Mouse (Mus musculus): Measurements from ENCODE around the gene Zmynd12.

The Zmynd12 gene

DNA sequence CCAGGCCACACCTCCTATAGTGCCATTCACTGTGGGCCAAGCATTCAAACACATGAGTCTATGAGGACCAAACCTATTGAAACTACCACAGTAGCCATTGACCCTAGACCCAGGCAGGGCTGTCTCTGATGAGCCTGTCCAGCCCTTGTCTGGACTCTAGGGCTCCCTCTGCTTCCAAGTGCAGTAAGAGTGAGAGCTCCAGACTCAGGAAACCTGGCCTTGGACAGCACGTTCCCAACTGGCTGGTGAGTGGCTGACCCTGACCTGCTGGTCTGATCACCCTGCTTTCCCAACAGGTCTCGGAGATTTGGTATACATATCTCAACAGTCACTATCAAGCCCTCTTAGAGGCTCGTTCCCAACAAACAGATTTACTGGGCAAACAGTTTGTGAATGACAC, 25.2 kb downstream of the Zmynd12 start:
- DNase-seq (ENCODE audit: low read depth, low spot score) = no peak

DNA sequence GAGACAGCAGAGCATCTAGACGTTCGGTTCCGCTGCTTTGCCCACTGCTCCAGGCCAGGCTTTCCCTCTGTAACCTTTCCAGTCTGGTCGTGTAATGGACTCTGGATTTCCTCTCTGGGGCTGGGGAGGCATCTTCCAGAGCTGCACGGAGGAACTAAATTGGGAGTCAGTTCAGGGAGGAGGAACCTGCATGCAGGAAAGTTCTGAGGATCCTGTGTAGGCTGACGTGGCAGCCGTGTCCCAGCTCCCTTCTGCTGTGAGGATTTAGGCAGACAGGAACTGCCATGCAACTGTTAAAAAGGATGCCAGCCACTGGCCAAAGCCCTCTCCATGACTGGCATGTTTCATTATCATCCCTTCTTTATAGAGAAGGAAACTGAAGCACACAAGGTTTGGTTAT, 27.8 kb downstream of the Zmynd12 start:
- DNase-seq (ENCODE audit: low read depth, low spot score) = no peak

- no peak for DNase-seq (ENCODE audit: low read depth, low spot score)
Observed at GRCm38 (mm10) chr4:119453128-119453527, 30.5 kb downstream of the Zmynd12 start.

DNA sequence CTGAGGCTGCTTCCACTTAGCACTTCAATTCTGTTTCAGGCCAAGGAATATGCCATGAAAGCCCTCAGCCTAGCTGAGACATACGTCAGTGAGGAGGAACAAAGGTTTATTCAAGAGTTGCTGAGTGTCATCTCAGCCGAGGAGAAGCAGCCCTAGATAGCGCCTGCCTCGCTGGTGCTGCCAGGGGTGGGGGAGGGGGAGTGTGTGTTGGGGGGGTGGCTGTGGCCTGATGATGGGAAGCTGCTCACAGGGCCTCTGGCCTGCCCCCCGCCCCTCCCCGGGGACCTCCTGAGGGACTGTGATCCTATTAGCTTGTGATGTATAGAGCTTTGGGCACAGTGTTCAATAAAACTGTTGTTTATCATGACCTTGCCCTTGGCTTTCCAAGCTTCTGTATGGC, 30.9 kb downstream of the Zmynd12 start:
- DNase-seq (ENCODE audit: low read depth, low spot score) = peak; percentile 12

DNA sequence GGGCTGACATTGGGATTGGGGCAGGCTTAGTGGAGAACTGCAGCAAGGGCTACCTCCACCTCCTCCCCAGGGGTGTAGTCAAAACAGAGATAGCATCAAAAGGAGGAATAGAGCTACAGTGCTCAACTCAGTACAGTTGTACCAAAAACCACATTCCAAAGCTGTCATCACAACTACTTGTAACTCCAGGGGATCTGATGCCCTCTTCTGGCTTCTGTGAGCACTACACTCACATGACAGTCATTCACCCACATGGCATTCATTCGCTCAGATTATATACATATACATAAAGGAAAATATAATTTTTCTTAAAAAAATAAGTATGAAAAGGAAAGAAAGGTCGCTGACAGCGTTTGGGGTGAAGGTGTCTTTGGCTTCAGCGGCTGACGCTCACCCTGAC, 37.7 kb downstream of the Zmynd12 start:
- peak; percentile 63 for DNase-seq (ENCODE audit: low read depth, low spot score)

- DNase-seq (ENCODE audit: low read depth, low spot score) = no peak
Observed at GRCm38 (mm10) chr4:119460728-119461141, 38.1 kb downstream of the Zmynd12 start.

DNA sequence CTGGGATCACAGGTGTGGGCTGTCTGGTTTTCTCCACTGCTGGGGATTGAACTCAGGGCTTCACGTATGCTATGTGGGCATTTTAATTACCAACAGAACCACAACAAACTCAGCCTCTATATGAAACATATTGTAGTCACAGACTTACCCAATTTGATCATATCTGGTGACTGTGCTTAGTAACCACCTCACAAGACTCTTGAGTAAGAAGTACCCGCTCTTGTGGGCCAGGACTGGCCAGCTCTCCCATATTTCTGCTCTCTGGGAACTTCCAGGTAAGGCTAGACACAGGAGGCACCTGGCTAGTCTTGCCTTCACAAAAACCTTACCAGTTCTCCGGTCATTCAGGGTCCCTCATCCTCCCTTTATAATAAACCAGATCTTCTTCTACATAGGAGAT, 39.8 kb downstream of the Zmynd12 start:
- DNase-seq (ENCODE audit: low read depth, low spot score) = no peak

DNA sequence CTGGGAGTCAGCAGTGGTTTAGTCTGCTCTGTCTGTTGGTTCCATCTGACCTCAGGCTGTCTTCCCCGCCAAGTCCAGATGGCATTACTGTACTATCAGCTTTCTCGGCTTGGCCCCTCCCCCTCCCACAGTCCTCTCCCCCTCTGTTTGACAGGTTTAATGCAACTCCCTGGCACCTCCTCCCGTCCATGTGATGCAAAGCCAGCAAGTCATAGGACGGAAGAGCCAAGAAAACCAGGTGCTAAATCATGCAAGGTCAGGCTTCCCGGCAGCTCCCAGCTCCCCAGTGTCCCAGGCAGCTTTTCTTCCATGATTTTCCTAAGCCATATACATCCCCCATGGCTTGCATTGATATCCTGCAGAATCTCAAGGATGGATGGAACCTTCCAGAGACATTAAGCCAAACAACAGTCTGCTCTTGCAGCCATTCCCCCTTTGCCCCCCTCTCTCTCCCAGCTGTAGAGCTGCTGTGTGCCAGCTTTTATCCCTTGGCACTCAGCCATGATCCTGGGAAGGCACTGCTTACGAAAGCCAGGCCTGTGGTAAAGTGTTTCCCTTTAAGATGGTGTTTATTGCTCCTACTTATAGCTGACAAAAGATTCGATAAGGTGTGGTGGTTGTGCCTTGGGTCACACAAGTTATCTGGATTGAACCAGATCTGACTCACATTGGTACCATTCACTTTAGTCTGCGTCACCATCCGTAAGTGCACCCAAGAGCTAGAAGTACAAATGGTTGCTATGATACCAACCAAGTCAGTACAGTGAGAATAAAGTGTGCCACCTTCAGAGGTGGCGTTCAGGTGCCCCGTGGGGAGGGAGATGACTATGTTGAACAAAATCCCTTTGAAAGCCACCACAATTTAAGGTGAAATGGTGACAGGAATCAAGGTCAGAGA, 40.5 kb downstream of the Zmynd12 start:
- DNase-seq (ENCODE audit: low read depth, low spot score) = peak; percentile 20

- no peak for DNase-seq (ENCODE audit: low read depth, low spot score)
Observed at GRCm38 (mm10) chr4:119463756-119464419, 41.3 kb downstream of the Zmynd12 start.

DNA sequence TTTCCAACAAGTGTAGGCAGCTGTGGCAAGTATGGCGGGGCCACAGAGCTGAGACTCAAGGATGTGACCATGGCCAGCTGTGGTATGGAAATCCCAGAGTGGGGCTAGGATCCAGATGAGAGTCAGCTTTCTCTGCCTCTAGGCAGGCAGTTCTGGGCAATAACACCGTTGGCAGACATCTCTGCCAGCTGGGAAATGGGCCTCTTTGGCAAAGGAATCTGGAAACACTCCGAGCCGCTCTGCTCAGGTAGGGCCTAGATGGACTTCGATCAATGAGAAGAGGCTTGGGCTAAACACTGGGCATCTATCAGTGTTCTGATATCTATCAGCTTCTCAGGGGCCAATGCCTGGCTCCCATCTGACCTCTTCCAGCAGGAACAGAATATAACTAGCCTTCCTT, 43.2 kb downstream of the Zmynd12 start:
- no peak for DNase-seq (ENCODE audit: low read depth, low spot score)

DNA sequence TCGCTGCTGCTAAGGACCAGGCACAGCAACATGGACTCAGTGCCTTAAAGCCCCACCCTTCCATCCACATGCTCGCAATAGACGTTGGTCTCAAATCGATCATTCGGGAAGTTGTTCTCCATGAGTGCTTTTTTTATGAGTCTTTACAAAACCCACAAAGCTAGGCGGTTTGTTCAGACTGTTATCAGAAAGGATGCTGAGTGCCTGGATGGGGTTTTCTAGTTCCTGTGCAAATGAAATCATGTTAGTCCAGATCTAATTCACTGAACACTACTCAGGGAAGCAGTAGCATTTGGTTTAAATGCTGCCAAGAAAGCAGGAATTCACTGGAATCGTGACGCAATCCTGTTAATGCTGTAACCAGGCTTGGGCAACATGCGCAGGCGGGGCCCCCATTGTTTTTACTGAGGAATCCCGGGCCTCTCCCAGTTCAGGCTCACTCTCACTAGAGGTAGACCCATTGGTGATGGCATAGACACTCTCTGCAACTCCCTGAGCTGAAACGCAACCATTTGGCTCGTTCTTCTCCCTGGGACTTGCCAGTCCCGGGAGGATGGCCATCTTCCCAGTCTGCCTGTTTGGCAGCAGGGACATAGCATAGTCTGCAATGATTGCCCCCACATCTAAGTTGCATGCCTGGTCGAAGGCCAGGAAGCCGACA, 45.2 kb downstream of the Zmynd12 start:
- peak; percentile 18 for DNase-seq (ENCODE audit: low read depth, low spot score)

- DNase-seq (ENCODE audit: low read depth, low spot score) = no peak
Observed at GRCm38 (mm10) chr4:119472545-119472944, 49.9 kb downstream of the Zmynd12 start.

GRCm38 (mm10) chr4:119473150-119473549, 50.5 kb downstream of the Zmynd12 start:
- no peak for DNase-seq (ENCODE audit: low read depth, low spot score)

DNA sequence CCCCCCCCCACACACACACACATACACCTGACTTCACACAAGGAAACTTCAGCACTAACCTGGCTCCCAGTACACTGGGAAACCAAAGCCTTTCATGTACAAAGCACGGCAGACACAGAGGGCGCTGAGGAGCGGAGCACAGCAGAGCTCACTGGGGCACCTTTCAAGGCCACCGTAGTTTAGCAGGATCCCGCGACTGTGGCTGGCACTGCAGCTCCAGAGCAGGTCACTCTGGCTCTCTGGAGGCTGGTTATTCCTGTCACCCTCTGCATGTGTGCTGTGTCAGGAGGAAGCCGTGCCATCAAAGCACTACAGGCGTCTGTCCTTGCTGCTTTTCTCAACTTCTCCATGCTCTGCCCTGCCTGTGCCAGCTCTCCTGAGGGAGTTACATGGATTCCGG, 60.4 kb downstream of the Zmynd12 start:
- DNase-seq (ENCODE audit: low read depth, low spot score) = peak; percentile 65

- peak; percentile 56 for DNase-seq (ENCODE audit: low read depth, low spot score)
Observed at GRCm38 (mm10) chr4:119484882-119485281, 62.3 kb downstream of the Zmynd12 start.

- no peak for DNase-seq (ENCODE audit: low read depth, low spot score)
Observed at GRCm38 (mm10) chr4:119489666-119490065, 67.1 kb downstream of the Zmynd12 start.

GRCm38 (mm10) chr4:119490806-119491205, 68.2 kb downstream of the Zmynd12 start:
- peak; percentile 84 for DNase-seq (ENCODE audit: low read depth, low spot score)

DNA sequence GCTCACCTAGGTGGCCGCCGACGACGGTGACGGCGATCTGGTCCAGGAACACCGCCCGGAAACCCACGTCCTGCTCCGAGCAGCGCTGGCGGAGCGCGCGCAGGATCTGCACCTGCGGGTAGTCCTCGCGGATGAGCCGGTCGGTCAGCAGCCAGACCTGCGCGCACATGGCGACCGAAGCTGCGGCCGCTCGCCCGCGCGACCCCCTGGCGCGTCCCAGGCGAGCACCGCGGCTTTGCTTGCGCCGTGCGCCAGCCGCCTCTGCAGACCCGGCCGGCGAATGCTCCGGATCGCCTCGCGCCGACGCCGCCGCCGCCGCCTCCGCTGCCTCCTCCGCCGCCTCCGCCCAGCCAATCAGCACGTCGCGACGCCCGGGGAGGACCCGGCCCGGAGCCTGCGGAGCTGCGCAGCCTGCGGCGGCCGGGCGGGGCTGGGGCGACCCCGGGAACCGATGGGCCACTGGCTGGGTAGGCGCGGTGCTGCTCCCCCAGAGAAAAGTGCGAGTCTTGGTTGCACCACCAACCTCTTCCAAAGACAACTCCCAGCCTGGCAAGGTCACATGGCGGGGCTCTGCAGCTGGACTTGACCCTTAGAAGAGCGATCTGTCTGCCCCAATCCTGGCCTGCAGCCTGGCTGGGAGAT, 69.8 kb downstream of the Zmynd12 start, which contains the start of gene Rimkla:
TSS of gene Rimkla (minus strand) at position 338 of the 642 bp plus-strand sequence.
- peak; percentile 51 for DNase-seq (ENCODE audit: low read depth, low spot score)

GRCm38 (mm10) chr4:119492933-119493327, 70.3 kb downstream of the Zmynd12 start:
- no peak for DNase-seq (ENCODE audit: low read depth, low spot score)

- peak; percentile 92 for DNase-seq (ENCODE audit: low read depth, low spot score)
Observed at GRCm38 (mm10) chr4:119498319-119498848, 75.8 kb downstream of the Zmynd12 start.

- peak; percentile 48 for DNase-seq (ENCODE audit: low read depth, low spot score)
Observed at GRCm38 (mm10) chr4:119511591-119511990, 89.0 kb downstream of the Zmynd12 start.
